Mouse (Mus musculus) forelimb bud, embryonic 11.5 days (tissue): Measurements from ENCODE around the gene Tyrp1.

Experiments used
- DNase-seq: peaks from one replicate; pipeline ENCODE4 v3.0.0-alpha.2; 2012; ENCODE audit warnings: low read depth, low spot score

Gene Tyrp1

DNA sequence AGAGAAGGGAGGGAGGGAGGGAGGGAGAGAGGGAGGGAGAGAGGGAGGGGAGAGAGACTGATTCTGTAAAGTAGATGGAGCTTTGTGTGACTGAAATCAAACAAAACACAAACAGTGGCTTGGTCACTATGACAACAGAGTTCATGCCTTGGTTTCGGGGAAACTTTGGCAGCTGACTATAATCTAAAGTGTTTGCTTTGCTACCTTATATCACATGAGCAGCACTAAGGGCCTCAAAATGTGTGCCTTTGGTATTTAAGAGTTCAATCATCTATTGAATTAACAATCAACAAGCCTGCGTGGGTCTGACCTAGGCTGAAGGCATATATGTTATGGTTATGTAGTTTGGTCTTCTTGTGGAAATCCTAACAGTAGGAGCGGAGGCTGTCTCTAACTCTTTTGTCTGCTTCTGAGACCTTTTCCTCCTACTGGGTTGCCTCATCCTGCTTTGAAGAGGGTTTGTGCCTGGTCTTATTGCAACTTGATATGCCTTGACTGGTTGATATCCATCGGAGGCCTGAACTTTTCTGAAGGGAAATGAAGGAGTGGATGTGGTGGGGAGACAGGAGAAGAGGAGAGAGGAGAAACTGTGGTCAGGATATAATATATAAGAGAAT is 61.5 kb downstream of the Tyrp1 start:
- DNase-seq: no peak
